Mouse (Mus musculus): ENCODE measurements around the gene Mtcl1. TPM values are rescaled to one million over a fixed set of nuclear protein-coding genes. Genes with fewer than 3 reads are reported as not detected.

Gene Mtcl1
- polyA plus RNA-seq, 1 experiment from 2014 or later = 0.75 TPM

DNA sequence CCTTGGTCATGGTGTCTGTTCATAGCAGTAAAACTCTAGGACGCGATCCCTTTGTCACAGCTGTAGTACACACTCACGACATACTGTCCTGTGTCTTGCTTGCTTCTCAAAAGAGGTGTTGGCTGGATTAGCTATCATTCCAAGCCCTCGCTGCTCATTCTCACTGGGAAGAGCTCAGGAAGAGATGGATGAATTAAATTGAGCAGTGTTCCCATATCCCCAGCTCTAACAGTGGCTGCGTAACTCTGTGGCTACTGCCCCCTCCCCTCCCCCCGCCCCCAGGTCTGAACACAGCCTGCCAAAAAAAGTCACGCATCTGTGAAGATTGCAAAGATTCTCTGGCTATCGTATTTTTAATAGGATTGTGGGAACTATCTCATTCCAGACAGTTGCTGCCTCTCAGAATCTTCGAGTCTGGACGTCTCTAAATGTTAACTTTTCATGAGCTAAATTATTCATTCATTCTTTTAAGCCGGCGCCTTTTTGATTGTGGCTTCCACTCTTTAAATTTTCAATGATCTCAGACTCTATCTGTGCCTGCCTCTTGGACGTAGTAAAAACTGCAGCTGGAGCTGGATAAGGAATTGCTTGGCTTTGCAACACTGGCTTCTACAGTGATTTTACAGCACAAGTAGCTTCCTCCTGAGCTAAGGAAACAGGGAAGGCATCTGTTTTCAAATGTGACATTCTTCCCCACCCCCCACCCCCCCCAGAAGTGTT is 134.8 kb downstream of the Mtcl1 start:
- H3K4me1 ChIP-seq = no peaks in the 10 kb centered on the region
- no peak overlapping the region for H3K4me3 ChIP-seq
- H3K27me3 ChIP-seq (replicated peaks) = no peaks in the 10 kb centered on the region
- ATAC-seq = no peak
- 61% methylated on average over 13 of the region's 13 CpGs for WGBS (ENCODE audit: insufficient replicate concordance)
- no peak overlapping the region for H3K4me2 ChIP-seq
- H3K9ac ChIP-seq = no peak overlapping the region
- H3K9me3 ChIP-seq (replicated peaks) = no peaks in the 10 kb centered on the region
- H3K27ac ChIP-seq = no peak overlapping the region
- no peaks in the 10 kb centered on the region for H3K36me3 ChIP-seq

DNA sequence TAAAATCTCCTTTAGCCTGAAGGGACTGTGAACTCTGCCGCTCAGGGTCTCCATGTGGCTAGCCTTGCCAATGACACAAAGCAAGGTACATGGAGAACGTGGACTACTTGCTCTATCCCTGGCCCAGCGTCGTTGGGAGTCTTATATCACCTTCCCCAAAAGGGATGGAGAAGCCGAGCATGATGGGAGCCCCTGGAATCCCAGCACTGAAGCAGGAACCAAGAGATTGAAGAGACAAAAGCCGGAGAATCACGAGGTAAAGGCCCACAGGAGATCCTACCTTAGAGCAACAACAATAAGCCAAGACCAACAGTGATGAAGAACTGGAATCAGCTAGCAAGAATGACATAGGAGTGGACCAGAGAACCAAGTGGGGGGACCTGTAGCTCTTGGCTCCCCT is 147.6 kb downstream of the Mtcl1 start:
- H3K27me3 ChIP-seq (replicated peaks) = no peaks in the 10 kb centered on the region
- no peaks in the 10 kb centered on the region for H3K4me1 ChIP-seq
- 70% methylated on average over 7 of the region's 7 CpGs for WGBS (ENCODE audit: insufficient replicate concordance)
- no peak overlapping the region for H3K9ac ChIP-seq
- H3K36me3 ChIP-seq = no peaks in the 10 kb centered on the region
- no peak overlapping the region for H3K4me3 ChIP-seq
- H3K27ac ChIP-seq = no peak overlapping the region
- no peaks in the 10 kb centered on the region for H3K9me3 ChIP-seq (replicated peaks)
- no peak for ATAC-seq
- H3K4me2 ChIP-seq = no peak overlapping the region

GRCm38 (mm10) chr17:66301267-66301666 is 148.3 kb downstream of the Mtcl1 start:
- Histone ChIP-seq H3K9me3 (replicated peaks) (no peaks in the 10 kb centered on the region), H3K4me2 (no peak overlapping the region), H3K27me3 (replicated peaks) (no peaks in the 10 kb centered on the region), H3K9ac (no peak overlapping the region), H3K27ac (no peak overlapping the region), H3K4me3 (no peak overlapping the region), H3K36me3 (no peaks in the 10 kb centered on the region), H3K4me1 (no peaks in the 10 kb centered on the region)
- 53% methylated on average over 4 of the region's 4 CpGs for WGBS (ENCODE audit: insufficient replicate concordance)
- no peak for ATAC-seq

DNA sequence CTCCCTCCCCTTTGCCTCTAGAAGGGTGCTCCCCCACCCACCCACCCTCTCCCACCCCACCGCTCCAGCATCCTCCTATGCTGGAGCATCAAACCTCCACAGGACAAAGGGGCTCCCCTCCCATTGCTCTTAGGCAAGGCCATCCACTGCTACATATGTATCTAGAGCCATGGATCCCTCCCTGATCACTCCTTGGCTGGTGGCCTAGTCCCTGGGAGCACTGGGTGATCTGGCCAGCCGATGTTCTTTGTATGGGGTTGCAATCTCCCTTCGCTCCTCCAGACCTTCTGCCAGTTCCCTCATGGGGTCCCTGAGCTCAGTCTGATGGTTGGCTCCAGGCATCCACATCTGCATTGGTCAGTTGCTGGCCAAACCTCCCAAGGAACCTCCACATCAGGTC is 151.8 kb downstream of the Mtcl1 start:
- Histone ChIP-seq H3K4me1 (no peaks in the 10 kb centered on the region), H3K9me3 (replicated peaks) (no peaks in the 10 kb centered on the region), H3K4me3 (no peak overlapping the region), H3K4me2 (no peak overlapping the region), H3K27ac (no peak overlapping the region), H3K36me3 (no peaks in the 10 kb centered on the region), H3K9ac (no peak overlapping the region), H3K27me3 (replicated peaks) (no peaks in the 10 kb centered on the region)
- ATAC-seq = no peak
- 80% methylated on average over 3 of the region's 3 CpGs for WGBS (ENCODE audit: insufficient replicate concordance)

DNA sequence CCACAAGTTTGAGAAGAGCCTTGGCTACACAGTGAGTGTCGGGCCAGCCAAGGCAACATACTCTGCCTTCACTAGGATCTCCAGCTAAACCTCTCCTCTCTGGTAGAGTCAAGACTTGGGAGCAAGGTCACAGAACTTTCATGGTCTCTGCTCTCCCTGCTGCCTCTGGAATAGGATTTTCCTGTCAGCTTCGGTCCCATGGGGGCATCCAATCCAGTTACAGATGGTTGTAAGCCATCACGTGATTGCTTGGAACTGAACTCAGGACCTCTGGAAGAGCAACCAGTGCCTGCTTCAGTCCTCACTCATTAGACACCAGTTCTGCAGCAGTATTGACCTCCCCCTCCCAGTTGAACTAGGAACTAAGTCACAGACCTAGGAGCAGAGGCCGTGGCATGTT is 156.0 kb downstream of the Mtcl1 start:
- 80% methylated on average over 4 of the region's 4 CpGs for WGBS (ENCODE audit: insufficient replicate concordance)
- no peak overlapping the region for H3K9ac ChIP-seq
- H3K4me1 ChIP-seq = no peaks in the 10 kb centered on the region
- H3K4me3 ChIP-seq = no peak overlapping the region
- 0 out of 2 replicates have a peak, but pooled peaks cover 7% of the 10 kb centered on the region for H3K9me3 ChIP-seq (replicated peaks)
- no peak overlapping the region for H3K27ac ChIP-seq
- no peaks in the 10 kb centered on the region for H3K27me3 ChIP-seq (replicated peaks)
- no peak for ATAC-seq
- no peaks in the 10 kb centered on the region for H3K36me3 ChIP-seq
- H3K4me2 ChIP-seq = no peak overlapping the region

DNA sequence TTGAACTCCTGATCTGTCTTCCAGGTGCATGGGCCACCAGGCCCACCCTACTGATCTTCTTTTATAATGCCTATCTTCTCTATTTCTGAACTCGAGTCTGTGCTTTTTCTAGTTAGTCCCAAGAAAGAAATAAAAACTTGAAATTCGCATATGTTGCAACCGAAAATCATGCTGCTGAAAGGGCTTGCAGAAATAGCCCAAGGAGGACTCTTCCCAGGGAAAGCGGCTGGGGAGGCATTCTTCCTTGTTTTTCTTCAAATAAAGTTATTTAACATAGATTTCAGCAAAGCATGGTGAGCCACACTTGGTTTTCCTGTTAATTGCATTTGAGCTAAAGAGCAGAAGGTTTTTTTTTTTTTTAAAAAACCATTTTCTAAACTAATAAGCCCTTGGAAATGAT is 159.7 kb downstream of the Mtcl1 start:
- Histone ChIP-seq H3K9me3 (replicated peaks) (0 out of 2 replicates have a peak, but pooled peaks cover 7% of the 10 kb centered on the region), H3K27me3 (replicated peaks) (no peaks in the 10 kb centered on the region), H3K9ac (no peak overlapping the region), H3K4me1 (no peaks in the 10 kb centered on the region), H3K27ac (no peak overlapping the region), H3K4me3 (no peak overlapping the region), H3K36me3 (no peaks in the 10 kb centered on the region), H3K4me2 (no peak overlapping the region)
- WGBS (ENCODE audit: insufficient replicate concordance) = 68% methylated on average over 4 of the region's 4 CpGs
- no peak for ATAC-seq

Other genes with a start within 250 kb of the Mtcl1 start
- gene Rab12, start 70.0 kb upstream of the Mtcl1 start, polyA plus RNA-seq (2016; fragmentation: Nextera tagmentation; extraction: Ambion mirVana) = 12.4 and 14.7 TPM in 2 replicates
- not detected in 2 replicates for gene Themis3, start 144.9 kb upstream of the Mtcl1 start, polyA plus RNA-seq (2016; fragmentation: Nextera tagmentation; extraction: Ambion mirVana)

All from liver, embryonic 12.5 days (tissue).